Mouse (Mus musculus) A20 (cell line): ENCODE measurements around the gene Usp16.
"Not testable (repeated sequence)": the region's sequence is repeated elsewhere in the genome, so short reads cannot be mapped to it uniquely, and the experiment has no call there.

ENCODE experiments used
- DNase-seq: peaks from one replicate; pipeline ENCODE4 v3.0.0-alpha.2; 2011; ENCODE audit warnings: low read depth, low spot score

Gene Usp16

GRCm38 (mm10) chr16:87486739-87487138 is 32.2 kb downstream of the Usp16 start:
- DNase-seq, result no peak

- DNase-seq, result no peak
Measured at GRCm38 (mm10) chr16:87488605-87489004, 34.1 kb downstream of the Usp16 start.

- DNase-seq, result not testable (repeated sequence)
Measured at GRCm38 (mm10) chr16:87492191-87492792, 37.8 kb downstream of the Usp16 start.

GRCm38 (mm10) chr16:87494955-87495655 is 40.6 kb downstream of the Usp16 start:
- DNase-seq, result peak; percentile 20

GRCm38 (mm10) chr16:87495716-87496447 is 41.4 kb downstream of the Usp16 start, which contains the start of gene Cct8:
Cct8 (minus strand) TSS chr16:87495873.
- peak; percentile 98 for DNase-seq

- DNase-seq, result peak; percentile 34
Measured at GRCm38 (mm10) chr16:87496728-87497127, 42.2 kb downstream of the Usp16 start.

- no peak for DNase-seq
Measured at GRCm38 (mm10) chr16:87497171-87497570, 42.7 kb downstream of the Usp16 start.

GRCm38 (mm10) chr16:87499556-87499955 is 45.1 kb downstream of the Usp16 start:
- no peak for DNase-seq

- no peak for DNase-seq
Measured at GRCm38 (mm10) chr16:87501304-87502078, 47.0 kb downstream of the Usp16 start.

GRCm38 (mm10) chr16:87511706-87512105 is 57.2 kb downstream of the Usp16 start:
- no peak for DNase-seq

GRCm38 (mm10) chr16:87512331-87512730 is 57.8 kb downstream of the Usp16 start:
- DNase-seq, result no peak

GRCm38 (mm10) chr16:87524228-87524627 is 69.7 kb downstream of the Usp16 start:
- DNase-seq, result no peak

GRCm38 (mm10) chr16:87527553-87528249 is 73.2 kb downstream of the Usp16 start:
- DNase-seq, result no peak

- DNase-seq, result no peak
Measured at GRCm38 (mm10) chr16:87528755-87529154, 74.3 kb downstream of the Usp16 start.
